Mouse (Mus musculus): Measurements from ENCODE around the gene Cep63. TPM values are rescaled to one million over a fixed set of nuclear protein-coding genes. Genes with fewer than 3 reads are reported as not detected.

Gene Cep63
- polyA plus RNA-seq, 1 experiment, result 24.4 TPM

DNA sequence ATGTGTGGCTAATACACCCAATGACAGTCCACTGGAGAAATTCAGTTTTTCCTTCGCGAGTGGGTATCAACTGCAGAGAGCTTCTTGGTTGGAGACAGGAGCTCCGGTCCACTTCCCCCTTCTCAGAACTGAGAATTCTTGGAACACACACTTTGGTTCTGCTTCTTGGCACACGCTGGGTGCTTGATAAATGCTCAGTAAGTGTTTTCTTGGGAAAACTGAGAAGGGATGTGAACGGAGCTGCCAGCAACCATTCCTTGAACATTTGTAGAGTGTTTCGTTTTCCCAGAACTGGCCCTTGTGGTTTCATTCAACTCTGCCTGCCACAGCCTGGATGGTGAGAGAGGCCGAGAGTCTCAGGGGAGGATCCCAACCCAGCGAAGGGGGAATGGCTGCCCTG is 77.1 kb downstream of the Cep63 start:
- H3K27me3 ChIP-seq (ENCODE audit: control insufficient read depth, insufficient read depth, low read length), result no peaks in the 10 kb centered on the region
- TF ChIP-seq POLR2A (IDR thresholded peaks at IDR 0.05; ENCODE audit: borderline replicate concordance, insufficient read depth, low read length), result no peak
- WGBS, result 87% methylated on average over 8 of the region's 8 CpGs
- peaks cover 2% of the 10 kb centered on the region for H3K4me1 ChIP-seq (ENCODE audit: control insufficient read depth, insufficient read depth, low read length)
- no peak for DNase-seq
- no peak overlapping the region for H3K4me3 ChIP-seq (replicated peaks; ENCODE audit: insufficient read depth, low read depth, low read length)
- H3K27ac ChIP-seq (ENCODE audit: insufficient read depth, low read length), result no peak overlapping the region

DNA sequence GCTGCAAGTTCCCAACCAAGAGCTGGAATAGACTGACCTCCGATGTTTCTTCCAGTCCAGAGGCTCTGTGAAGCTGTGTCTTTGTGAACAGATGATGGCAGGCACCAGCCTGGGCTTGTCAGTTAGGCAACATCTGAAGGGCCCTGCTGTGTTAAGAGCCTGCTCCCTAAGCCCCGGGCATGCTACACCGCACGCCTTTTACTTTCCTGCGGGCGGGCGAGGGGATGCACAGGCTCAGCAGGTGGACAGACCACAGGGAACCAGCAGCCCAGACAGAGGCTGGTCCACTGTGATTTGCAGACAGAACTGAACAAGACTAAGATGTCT is 79.3 kb downstream of the Cep63 start:
- TF ChIP-seq POLR2A (IDR thresholded peaks at IDR 0.05; ENCODE audit: borderline replicate concordance, insufficient read depth, low read length), result no peak
- TF ChIP-seq CTCF (IDR thresholded peaks at IDR 0.05; ENCODE audit: borderline replicate concordance, insufficient read depth, low read depth, low read length), result no peak
- Histone ChIP-seq H3K27ac (ENCODE audit: insufficient read depth, low read length) (no peak overlapping the region), H3K27me3 (ENCODE audit: control insufficient read depth, insufficient read depth, low read length) (no peaks in the 10 kb centered on the region), H3K4me3 (replicated peaks; ENCODE audit: insufficient read depth, low read depth, low read length) (no peak overlapping the region), H3K4me1 (ENCODE audit: control insufficient read depth, insufficient read depth, low read length) (peaks cover 3% of the 10 kb centered on the region)
- 67% methylated on average over 7 of the region's 7 CpGs for WGBS
- no peak for DNase-seq

DNA sequence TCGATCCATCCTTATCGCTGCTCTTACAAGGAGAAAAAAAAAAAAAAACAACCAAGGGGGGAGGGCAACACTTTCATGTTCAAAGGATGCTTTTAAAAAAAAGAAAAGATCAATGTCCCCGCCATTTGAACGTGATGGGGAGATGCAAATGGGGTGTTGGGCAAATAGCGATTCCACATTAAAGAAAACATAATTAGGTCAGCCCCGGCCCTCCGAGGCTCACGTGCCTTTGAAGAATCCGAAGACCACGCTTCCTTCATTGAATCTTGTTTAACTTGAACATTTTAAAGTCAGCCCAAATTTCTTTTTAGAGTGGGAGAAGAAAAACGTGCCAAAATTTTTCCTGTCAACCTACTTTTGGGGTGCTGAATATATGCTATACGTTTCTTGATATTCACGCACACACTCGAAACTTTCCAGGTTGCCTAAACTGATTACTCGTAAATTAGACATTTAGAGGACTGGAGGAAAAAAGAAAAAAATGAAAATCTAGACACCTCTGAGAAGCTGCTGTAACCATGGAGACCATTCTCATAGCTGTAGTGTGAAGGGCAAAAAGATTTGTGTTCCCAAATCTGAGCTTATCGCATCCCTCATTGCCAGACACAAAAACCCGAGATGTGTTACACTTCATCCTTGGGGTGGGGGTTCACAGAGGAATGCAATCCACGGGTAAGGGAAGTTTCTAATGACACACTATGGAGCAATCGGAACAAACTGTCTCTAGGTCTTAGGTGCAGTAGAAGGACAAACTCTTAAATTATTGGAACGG is 79.9 kb downstream of the Cep63 start:
- TF ChIP-seq POLR2A (IDR thresholded peaks at IDR 0.05; ENCODE audit: borderline replicate concordance, insufficient read depth, low read length) (no peak), CTCF (IDR thresholded peaks at IDR 0.05; ENCODE audit: borderline replicate concordance, insufficient read depth, low read depth, low read length) (no peak)
- WGBS, result 79% methylated on average over 20 of the region's 20 CpGs
- peaks cover 3% of the 10 kb centered on the region for H3K4me1 ChIP-seq (ENCODE audit: control insufficient read depth, insufficient read depth, low read length)
- H3K27ac ChIP-seq (ENCODE audit: insufficient read depth, low read length), result no peak overlapping the region
- DNase-seq, result no peak
- no peak overlapping the region for H3K4me3 ChIP-seq (replicated peaks; ENCODE audit: insufficient read depth, low read depth, low read length)
- no peaks in the 10 kb centered on the region for H3K27me3 ChIP-seq (ENCODE audit: control insufficient read depth, insufficient read depth, low read length)

DNA sequence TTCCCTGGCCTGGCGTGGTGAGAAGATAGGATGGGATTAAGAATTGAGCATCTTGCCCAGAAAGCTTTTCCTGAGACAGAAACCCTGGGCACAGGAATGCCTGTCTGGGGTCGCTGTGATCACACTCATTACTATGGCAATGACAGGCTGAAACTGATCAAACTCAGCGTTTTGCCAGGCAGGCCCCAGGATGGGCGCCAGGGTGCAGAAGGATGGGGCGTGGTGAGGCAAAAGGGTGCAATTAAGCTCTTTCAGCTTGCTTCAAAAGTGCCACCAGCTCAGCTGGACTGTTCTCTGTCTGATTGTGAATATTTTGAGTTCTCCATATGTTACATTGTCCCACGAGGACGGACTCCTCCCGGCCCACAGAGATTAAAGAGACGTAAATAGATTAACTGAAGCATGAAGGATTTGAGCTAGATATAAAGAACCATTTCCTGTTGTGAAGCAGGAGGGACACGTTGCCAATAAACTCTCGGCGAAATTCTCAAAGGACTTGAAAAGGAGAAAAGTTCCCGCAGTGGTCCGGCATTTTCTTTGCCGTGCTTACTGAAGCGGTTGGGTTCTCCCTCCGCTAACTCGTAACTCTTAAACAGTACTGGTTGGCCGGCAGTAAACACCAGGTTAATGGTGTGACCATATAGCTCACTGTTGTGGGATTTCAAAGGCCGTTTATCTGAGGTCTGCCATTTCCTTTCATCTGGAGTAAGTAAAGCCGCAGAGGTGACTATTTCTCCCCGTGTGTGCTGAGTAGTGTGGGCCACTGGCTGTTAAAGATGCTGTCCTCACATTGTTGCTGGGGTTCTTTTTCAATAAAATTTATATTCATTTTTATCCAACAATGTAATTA is 80.7 kb downstream of the Cep63 start:
- TF ChIP-seq CTCF (IDR thresholded peaks at IDR 0.05; ENCODE audit: borderline replicate concordance, insufficient read depth, low read depth, low read length) (no peak), POLR2A (IDR thresholded peaks at IDR 0.05; ENCODE audit: borderline replicate concordance, insufficient read depth, low read length) (no peak)
- H3K27ac ChIP-seq (ENCODE audit: insufficient read depth, low read length), result no peak overlapping the region
- no peaks in the 10 kb centered on the region for H3K27me3 ChIP-seq (ENCODE audit: control insufficient read depth, insufficient read depth, low read length)
- 38% methylated on average over 22 of the region's 22 CpGs for WGBS
- H3K4me1 ChIP-seq (ENCODE audit: control insufficient read depth, insufficient read depth, low read length), result peaks cover 3% of the 10 kb centered on the region
- no peak overlapping the region for H3K4me3 ChIP-seq (replicated peaks; ENCODE audit: insufficient read depth, low read depth, low read length)
- DNase-seq, result no peak

DNA sequence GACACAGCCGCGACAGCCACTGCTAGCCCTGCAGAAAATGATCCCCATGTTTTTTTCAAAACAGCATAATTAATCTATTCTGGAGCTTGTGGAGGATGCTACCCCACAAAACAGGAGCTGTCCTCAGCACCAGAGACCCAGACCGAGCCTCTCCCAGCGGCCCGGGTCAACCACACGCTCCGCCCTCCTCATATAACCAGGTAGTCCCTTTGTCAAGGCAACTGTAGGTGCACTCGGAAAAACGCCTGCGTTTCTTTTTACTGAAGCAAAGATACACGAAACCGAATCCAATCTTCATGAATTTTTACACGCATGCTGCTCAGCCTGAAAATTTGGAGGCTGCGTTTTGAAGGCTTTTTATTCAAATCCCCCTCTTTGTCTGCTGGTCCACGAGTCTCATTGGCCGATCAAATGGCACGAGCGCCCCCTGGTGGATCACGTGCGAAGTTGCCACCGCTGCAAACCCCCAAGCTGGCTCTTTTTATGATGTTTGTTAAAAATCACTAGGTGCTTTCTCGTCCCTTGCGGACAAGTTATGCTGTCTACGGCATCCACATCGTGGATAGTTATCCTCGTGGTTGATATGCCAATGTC is 81.5 kb downstream of the Cep63 start:
- H3K4me3 ChIP-seq (replicated peaks; ENCODE audit: insufficient read depth, low read depth, low read length), result peak overlapping the region; percentile 46
- TF ChIP-seq POLR2A (IDR thresholded peaks at IDR 0.05; ENCODE audit: borderline replicate concordance, insufficient read depth, low read length) (no peak), CTCF (IDR thresholded peaks at IDR 0.05; ENCODE audit: borderline replicate concordance, insufficient read depth, low read depth, low read length) (peak; percentile 86)
- DNase-seq, result peak; percentile 77 to 90
- H3K27ac ChIP-seq (ENCODE audit: insufficient read depth, low read length), result no peak overlapping the region
- H3K27me3 ChIP-seq (ENCODE audit: control insufficient read depth, insufficient read depth, low read length), result no peaks in the 10 kb centered on the region
- peaks cover 3% of the 10 kb centered on the region for H3K4me1 ChIP-seq (ENCODE audit: control insufficient read depth, insufficient read depth, low read length)
- WGBS, result under 1% methylated on average over 26 of the region's 26 CpGs

DNA sequence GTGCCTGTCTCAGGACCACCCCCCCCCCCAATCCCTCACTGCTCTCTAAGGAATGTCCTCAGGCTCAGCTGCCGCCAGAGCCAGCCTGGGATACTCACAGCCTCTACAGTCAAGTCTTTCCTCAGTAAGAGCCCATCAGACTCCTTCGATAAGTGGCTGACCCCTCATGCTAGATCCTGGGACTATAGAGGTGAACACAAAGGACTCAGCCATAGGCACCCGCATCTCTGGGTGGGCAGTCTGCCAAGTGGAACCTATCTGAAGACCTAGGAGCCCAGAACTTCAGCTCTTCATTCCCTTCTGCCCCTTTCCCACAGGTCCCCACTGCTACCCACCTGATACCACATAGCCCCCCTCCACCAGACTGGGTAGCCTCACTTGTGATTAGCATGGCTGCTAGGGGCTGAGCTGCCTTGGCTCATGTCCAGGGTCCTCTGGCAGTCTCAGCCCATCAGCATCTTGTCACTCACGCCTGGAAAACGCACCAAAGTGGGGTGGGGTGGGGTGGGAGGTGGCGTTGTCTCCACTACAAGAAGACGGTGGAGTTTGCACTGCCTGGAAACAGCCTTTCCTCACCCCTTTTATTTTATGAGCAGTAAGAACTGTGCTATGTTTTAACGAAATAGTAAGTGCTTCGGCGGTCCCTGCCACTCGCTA is 82.1 kb downstream of the Cep63 start:
- H3K4me1 ChIP-seq (ENCODE audit: control insufficient read depth, insufficient read depth, low read length), result peaks cover 3% of the 10 kb centered on the region
- no peak for TF ChIP-seq POLR2A (IDR thresholded peaks at IDR 0.05; ENCODE audit: borderline replicate concordance, insufficient read depth, low read length)
- no peak for TF ChIP-seq CTCF (IDR thresholded peaks at IDR 0.05; ENCODE audit: borderline replicate concordance, insufficient read depth, low read depth, low read length)
- WGBS, result 14% methylated on average over 11 of the region's 11 CpGs
- H3K4me3 ChIP-seq (replicated peaks; ENCODE audit: insufficient read depth, low read depth, low read length), result peak overlapping the region; percentile 46
- peak; percentile 14 to 27 for DNase-seq
- no peak overlapping the region for H3K27ac ChIP-seq (ENCODE audit: insufficient read depth, low read length)
- H3K27me3 ChIP-seq (ENCODE audit: control insufficient read depth, insufficient read depth, low read length), result no peaks in the 10 kb centered on the region

DNA sequence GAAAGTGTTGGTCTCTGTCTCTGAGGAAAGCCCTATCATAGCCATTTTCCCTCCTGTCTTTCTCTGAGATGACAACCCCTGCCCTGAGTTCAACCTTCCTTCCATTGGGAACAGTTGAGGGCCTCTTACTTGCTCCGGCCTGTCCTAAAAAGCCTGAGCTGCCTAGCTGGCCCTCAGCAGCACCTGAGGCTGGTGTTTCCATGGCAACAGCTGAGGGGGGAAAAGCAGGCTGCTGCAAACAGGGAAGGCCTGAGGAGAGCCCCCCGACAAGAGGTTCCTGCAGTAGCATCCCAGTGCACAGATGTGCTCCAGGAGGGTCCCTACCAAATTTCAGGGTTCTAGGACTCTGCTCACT is 82.6 kb downstream of the Cep63 start:
- 83% methylated on average over 2 of the region's 2 CpGs for WGBS
- Histone ChIP-seq H3K27ac (ENCODE audit: insufficient read depth, low read length) (no peak overlapping the region), H3K4me1 (ENCODE audit: control insufficient read depth, insufficient read depth, low read length) (peaks cover 3% of the 10 kb centered on the region), H3K4me3 (replicated peaks; ENCODE audit: insufficient read depth, low read depth, low read length) (no peak overlapping the region), H3K27me3 (ENCODE audit: control insufficient read depth, insufficient read depth, low read length) (no peaks in the 10 kb centered on the region)
- DNase-seq, result no peak
- no peak for TF ChIP-seq POLR2A (IDR thresholded peaks at IDR 0.05; ENCODE audit: borderline replicate concordance, insufficient read depth, low read length)

Data from cerebellum, adult 2 months (tissue).